Mouse (Mus musculus): Measurements from ENCODE around the gene Olfr136. TPM values are rescaled to one million over a fixed set of nuclear protein-coding genes. Genes with fewer than 3 reads are reported as not detected.

Olfr136 gene
- not detected for polyA plus RNA-seq (2017; shearing (Covaris generic))

DNA sequence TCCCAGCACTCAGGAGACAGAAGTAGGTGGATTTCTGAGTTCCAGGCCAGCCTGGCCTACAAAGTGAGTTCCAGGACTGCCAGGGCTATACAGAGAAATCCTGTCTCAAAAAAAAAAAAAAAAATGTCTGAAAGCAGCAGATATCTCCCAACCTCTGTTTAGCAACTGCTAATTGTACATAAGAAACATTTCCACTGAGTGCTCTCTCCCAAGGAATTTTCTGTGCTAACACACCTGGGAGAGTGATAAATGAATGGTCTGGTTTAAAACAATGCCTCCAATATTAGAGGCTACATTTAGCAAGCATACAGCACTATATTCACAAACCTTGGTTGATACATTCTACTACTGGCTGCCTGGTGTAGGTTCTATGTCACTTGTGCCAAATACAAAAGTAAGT, at the start of gene Olfr136:
Gene Olfr136 (plus strand): TSS at position 301 of the 400 bp plus-strand sequence.
- ATAC-seq, result no peak

DNA sequence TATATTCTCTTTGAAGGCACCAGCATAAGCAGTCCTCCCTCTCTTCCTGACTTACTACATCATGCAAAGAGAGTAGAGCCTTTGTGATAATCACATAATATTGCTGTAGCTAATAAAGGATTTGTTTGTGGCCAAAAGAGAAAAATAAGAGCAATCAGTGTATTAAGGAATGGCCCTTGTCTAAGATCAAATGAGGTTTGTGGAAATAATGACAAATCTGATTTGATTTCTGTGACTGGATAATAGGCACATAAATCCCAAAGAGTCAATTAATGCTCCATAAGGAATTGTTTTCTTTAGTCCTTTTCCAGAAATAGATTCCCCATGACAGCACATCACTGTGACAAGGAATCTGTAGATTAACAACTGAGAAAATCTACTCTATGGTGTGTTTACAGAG, 22.2 kb upstream of the Olfr136 start, which contains the start of gene Olfr137:
Gene Olfr137 (minus strand): TSS at position 101 of the 400 bp plus-strand sequence.
- ATAC-seq, result no peak

Other genes starting within 250 kb of the Olfr136 start
- gene Olfr131, start 241.1 kb upstream of the Olfr136 start, polyA plus RNA-seq (2017; shearing (Covaris generic)), result not detected
- gene Olfr132, start 195.3 kb upstream of the Olfr136 start, polyA plus RNA-seq (2017; shearing (Covaris generic)), result not detected
- not detected for gene Olfr133, start 184.6 kb upstream of the Olfr136 start, polyA plus RNA-seq (2017; shearing (Covaris generic))
- gene Olfr134, start 158.4 kb upstream of the Olfr136 start, polyA plus RNA-seq (2017; shearing (Covaris generic)), result not detected
- not detected for gene Olfr135, start 125.5 kb upstream of the Olfr136 start, polyA plus RNA-seq (2017; shearing (Covaris generic))
- not detected for gene Olfr138, start 68.8 kb upstream of the Olfr136 start, polyA plus RNA-seq (2017; shearing (Covaris generic))
- gene Olfr137, start 22.3 kb upstream of the Olfr136 start, polyA plus RNA-seq (2017; shearing (Covaris generic)), result not detected
- not detected for gene Esp36, start 90.4 kb downstream of the Olfr136 start, polyA plus RNA-seq (2017; shearing (Covaris generic))
- gene Esp34, start 224.4 kb downstream of the Olfr136 start, polyA plus RNA-seq (2017; shearing (Covaris generic)), result not detected

Measured in inflammation-experienced regulatory T-cells, adult 6 months (primary cell).